Mouse (Mus musculus) heart, postnatal 4 days (tissue): ENCODE results near the gene Gm10376. TPM values are rescaled to one million over a fixed set of nuclear protein-coding genes. Genes with fewer than 3 reads are reported as not detected.
"Not testable (repeated sequence)": the region's sequence is repeated elsewhere in the genome, so short reads cannot be mapped to it uniquely, and the experiment has no call there.

Experiments used
- DNase-seq: peaks from one replicate; pipeline ENCODE4 v3.0.0; 2021
- total RNA-seq, 2 experiments: library from RNA; stranded (reverse); gene quantifications; 2 replicates each; pipeline ENCODE4 v1.2.3; 2021

Gene Gm10376
- not detected for total RNA-seq

- DNase-seq = not testable (repeated sequence)
These were observed at the start of gene Gm10376 for GRCm38 (mm10) chr14:43015528-43015927. TSS of gene Gm10376 (minus strand) at chr14:43015628.

- DNase-seq = not testable (repeated sequence)
These were observed 44.8 kb upstream of the Gm10376 start for GRCm38 (mm10) chr14:43060179-43060578.

GRCm38 (mm10) chr14:43058063-43058462 is 42.6 kb upstream of the Gm10376 start:
- not testable (repeated sequence) for DNase-seq

- DNase-seq = not testable (repeated sequence)
These were observed 21.9 kb downstream of the Gm10376 start, which contains the start of gene Gm8082 for GRCm38 (mm10) chr14:42993524-42993923. TSS of gene Gm8082 (minus strand) at chr14:42993624.

Other genes with a start within 250 kb of the Gm10376 start
- not detected for gene Gm3015, start 246.8 kb downstream of the Gm10376 start, total RNA-seq
- not detected for gene Gm10377, start 217.6 kb downstream of the Gm10376 start, total RNA-seq
- gene Gm21977, start 162.2 kb downstream of the Gm10376 start, total RNA-seq = not detected
- gene Gm8082, start 22.0 kb downstream of the Gm10376 start, total RNA-seq = not detected
- not detected for gene Gm8094, start 61.0 kb upstream of the Gm10376 start, total RNA-seq
- not detected for gene Gm8104, start 85.0 kb upstream of the Gm10376 start, total RNA-seq
- gene Gm7233, start 164.2 kb upstream of the Gm10376 start, total RNA-seq = not detected
- not detected for gene Gm8122, start 219.7 kb upstream of the Gm10376 start, total RNA-seq
- not detected for gene Gm8126, start 243.0 kb upstream of the Gm10376 start, total RNA-seq